Mouse (Mus musculus): ENCODE results near the gene Aida. TPM values are rescaled to one million over a fixed set of nuclear protein-coding genes. Genes with fewer than 3 reads are reported as not detected.
"Not testable (repeated sequence)": the region's sequence is repeated elsewhere in the genome, so short reads cannot be mapped to it uniquely, and the experiment has no call there.

The Aida gene
- total RNA-seq, 2 experiments from 2014 or later, result 47.8 to 47.9 TPM

DNA sequence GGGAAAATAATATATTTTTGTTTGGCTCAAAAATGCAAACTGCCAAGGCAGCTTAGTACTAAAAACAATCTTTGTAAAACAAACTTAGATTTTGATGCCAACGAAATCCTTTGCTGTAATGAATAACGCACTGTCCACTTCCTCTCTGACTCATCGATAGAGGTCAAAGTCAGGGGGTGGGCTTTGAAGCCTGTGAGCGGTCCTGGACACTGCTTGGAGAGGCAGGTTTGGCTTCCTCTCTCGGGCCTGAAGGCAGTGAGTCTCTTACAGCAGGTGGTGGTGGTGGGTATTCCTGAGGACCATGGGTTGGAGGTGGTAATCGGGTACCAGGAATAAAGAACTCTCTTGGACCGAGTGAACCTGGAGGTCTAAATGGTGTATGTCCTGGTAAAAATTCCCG lies 30.8 kb downstream of the Aida start:
- Histone ChIP-seq H3K27ac (no peak overlapping the region), H3K4me3 (no peak overlapping the region)
- no peak for TF ChIP-seq CTCF (conservative IDR thresholded peaks at IDR 0.05)
- no peak for DNase-seq (ENCODE audit: low spot score in 2 of 2)

DNA sequence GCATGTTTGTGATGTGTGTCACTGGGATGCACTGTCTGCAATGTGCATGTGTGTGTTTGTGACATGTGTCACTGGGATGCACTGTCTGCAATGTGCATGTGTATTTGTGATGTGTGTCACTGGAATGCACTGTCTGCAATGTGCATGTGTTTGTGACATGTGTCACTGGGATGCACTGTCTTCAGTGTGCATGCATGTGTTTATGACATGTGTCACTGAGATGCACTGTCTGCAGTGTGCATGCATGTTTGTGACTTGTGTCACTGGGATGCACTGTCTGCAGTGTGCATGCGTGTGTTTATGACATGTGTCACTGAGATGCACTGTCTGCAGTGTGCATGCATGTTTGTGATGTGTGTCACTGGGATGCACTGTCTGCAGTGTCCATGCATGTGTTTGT lies 46.5 kb downstream of the Aida start:
- not testable (repeated sequence) for DNase-seq (ENCODE audit: low spot score in 2 of 2); H3K4me3 ChIP-seq; H3K27ac ChIP-seq

- TF ChIP-seq CTCF (conservative IDR thresholded peaks at IDR 0.05), result no peak
These were observed 48.8 kb downstream of the Aida start for GRCm38 (mm10) chr1:183344886-183345816.

GRCm38 (mm10) chr1:183345817-183346195 lies 49.4 kb downstream of the Aida start:
- H3K4me3 ChIP-seq, result peak overlapping the region; percentile 99
- H3K27ac ChIP-seq, result peak overlapping the region; percentile 95
- no peak for TF ChIP-seq CTCF (conservative IDR thresholded peaks at IDR 0.05)
- no peak for DNase-seq (ENCODE audit: low spot score in 2 of 2)

More at GRCm38 (mm10) chr1:183344886-183345816, 48.8 kb downstream of the Aida start:
- H3K27ac ChIP-seq, result peak overlapping the region; percentile 95
- DNase-seq (ENCODE audit: low spot score in 2 of 2), result peak; percentile 87 to 89
- H3K4me3 ChIP-seq, result peak overlapping the region; percentile 99

- Histone ChIP-seq H3K4me3 (no peak overlapping the region), H3K27ac (peak overlapping the region; percentile 28; the same call in 1 of the 2 replicates)
- peak; percentile 40 to 44 for DNase-seq (ENCODE audit: low spot score in 2 of 2)
- TF ChIP-seq CTCF (conservative IDR thresholded peaks at IDR 0.05), result peak; percentile 85
These were observed 53.5 kb downstream of the Aida start for GRCm38 (mm10) chr1:183349840-183350239.

- no peak for TF ChIP-seq CTCF (conservative IDR thresholded peaks at IDR 0.05)
- no peak for DNase-seq (ENCODE audit: low spot score in 2 of 2)
- Histone ChIP-seq H3K4me3 (no peak overlapping the region), H3K27ac (peak overlapping the region; percentile 53; the same call in 1 of the 2 replicates)
These were observed 62.5 kb downstream of the Aida start for GRCm38 (mm10) chr1:183358901-183359300.

GRCm38 (mm10) chr1:183362301-183362700 lies 65.9 kb downstream of the Aida start:
- no peak overlapping the region for H3K27ac ChIP-seq
- DNase-seq (ENCODE audit: low spot score in 2 of 2), result no peak
- no peak overlapping the region for H3K4me3 ChIP-seq
- TF ChIP-seq CTCF (conservative IDR thresholded peaks at IDR 0.05), result no peak

DNA sequence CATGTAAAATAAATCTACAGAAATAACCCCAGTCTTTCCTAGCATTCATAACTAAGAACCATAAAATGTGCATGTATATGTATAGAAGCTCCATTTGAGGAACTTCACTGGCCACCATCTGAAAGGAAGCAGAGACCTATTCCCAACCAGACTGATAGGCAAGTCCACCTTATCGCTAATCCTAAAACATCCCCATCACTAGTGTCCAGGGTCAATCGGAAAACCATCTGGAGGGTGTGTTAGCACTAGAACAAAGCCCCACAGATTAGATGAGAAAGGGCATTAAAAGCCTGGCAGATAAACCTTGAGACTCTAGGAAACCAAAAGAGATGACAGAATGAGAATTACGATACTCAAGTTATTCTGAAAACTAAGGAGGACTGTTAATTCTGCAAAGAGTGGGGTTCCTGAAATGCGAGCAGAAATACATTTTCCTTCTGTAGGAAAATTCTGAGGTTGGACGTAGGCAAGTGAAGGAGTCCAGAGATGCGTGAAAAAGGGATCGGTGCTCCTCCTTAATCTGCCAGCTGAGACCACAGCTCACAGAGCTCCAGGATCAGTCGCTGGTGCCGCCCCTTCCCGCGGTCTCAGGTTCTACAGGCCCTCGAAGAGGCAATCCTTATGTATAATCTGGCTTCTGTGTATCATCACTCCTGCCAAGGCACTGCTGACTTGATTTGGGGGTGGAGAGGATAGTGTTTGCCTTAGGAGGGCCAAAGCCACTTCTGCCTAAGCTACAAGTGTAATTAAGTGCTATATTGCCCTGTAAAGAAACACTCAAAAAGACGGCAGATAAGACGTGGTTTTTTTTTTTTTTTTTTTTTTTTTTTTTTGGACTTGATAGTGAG lies 66.6 kb downstream of the Aida start:
- no peak for TF ChIP-seq CTCF (conservative IDR thresholded peaks at IDR 0.05)
- Histone ChIP-seq H3K27ac (no peak overlapping the region), H3K4me3 (no peak overlapping the region)
- no peak for DNase-seq (ENCODE audit: low spot score in 2 of 2)

DNA sequence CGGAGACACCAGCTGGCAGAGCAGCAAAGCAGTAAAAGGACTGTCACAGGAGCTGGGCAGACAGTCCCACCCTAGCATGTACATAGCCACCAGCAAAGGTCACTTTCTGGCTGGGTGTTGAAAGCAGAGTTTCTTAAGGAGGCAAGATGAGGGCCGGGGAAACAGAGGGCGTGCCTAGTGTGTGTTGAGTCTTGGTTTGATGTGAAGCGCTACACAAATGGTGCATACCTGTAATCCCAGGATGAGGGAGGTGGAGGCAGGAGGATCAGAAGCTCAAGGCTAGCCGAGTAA lies 67.1 kb downstream of the Aida start:
- Histone ChIP-seq H3K4me3 (no peak overlapping the region), H3K27ac (no peak overlapping the region)
- DNase-seq (ENCODE audit: low spot score in 2 of 2), result no peak
- TF ChIP-seq CTCF (conservative IDR thresholded peaks at IDR 0.05), result no peak

GRCm38 (mm10) chr1:183366361-183366760 lies 70.0 kb downstream of the Aida start:
- TF ChIP-seq CTCF (conservative IDR thresholded peaks at IDR 0.05), result no peak
- no peak overlapping the region for H3K4me3 ChIP-seq
- no peak overlapping the region for H3K27ac ChIP-seq
- DNase-seq (ENCODE audit: low spot score in 2 of 2), result no peak

DNA sequence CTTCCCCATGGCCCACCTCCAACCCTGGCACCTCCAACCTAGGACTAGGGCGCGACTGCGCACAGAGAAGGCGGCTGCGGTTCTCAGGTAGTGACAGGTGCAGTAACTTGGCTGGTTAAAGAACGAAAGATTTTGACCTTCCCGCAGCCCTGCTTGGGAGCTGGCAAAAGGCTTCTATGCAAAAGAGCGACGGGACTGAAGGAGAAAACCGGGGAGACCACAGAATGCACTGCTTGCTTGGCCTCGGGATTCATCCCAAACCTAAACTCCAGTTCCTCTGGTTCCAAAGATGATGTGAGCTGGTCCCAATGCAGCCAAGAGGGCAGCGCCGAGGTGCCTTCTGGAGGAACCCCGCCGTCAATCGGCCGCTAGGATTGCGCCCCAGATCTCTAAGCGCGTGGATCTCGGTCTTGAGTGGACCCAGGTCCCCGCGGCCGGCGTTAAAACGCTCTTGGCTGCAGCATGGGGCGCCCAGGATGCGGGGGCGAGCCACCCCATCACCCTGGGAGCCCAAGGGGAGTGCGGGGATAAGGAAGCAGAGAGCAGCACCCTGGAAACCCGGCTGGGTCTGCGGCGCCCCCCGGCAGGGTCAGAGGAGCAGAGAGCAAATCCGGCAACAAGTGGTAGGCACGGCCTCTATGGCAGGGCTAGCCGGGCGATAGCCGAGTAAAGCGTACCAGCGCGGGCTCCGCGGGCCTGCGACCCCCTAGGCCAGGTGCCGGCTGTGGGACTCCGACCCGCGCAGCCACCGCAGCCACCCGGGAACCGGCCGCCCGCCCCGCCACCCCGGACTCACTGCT lies 72.4 kb downstream of the Aida start:
- DNase-seq (ENCODE audit: low spot score in 2 of 2), result no peak
- Histone ChIP-seq H3K27ac (peak overlapping the region; percentile 92), H3K4me3 (peak overlapping the region; percentile 66)
- TF ChIP-seq CTCF (conservative IDR thresholded peaks at IDR 0.05), result no peak

DNA sequence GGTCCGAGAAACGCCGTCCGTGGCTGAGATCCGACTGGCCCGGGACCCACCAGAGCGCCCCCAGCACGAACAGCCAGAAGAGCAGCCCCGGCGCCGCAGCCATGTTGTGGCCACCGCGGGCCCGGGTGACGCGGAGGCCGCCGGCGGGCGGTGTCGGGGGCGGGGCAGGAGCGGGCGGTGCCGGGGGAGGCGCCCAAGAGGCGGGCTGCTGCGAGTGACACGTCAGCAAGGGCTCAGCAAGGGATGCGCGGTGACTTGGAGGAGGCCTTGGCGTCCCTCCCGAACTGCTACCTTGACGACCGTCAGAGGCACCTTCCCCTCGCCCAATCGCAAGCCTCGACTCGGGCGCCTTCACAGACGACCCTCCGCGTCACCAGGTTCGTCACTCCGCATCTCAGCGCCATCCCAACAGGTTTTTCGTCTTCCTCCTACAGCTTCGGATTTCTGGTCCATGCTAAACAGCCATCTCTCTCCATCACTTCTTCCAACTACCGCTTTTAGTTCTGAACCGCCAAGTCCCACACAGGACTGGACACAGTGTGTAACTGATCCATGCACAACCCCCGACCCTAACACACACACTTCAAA lies 73.1 kb downstream of the Aida start, which contains the start of gene Mia3:
Gene Mia3, minus strand, starts transcription at position 127 of the 588 bp plus-strand sequence.
- peak; percentile 96 to 98 for DNase-seq (ENCODE audit: low spot score in 2 of 2)
- H3K4me3 ChIP-seq, result peak within 1 kb of the TSS; percentile 66
- H3K27ac ChIP-seq, result peak within 1 kb of the TSS; percentile 92
- peak; percentile 60 for TF ChIP-seq CTCF (conservative IDR thresholded peaks at IDR 0.05)

Data from layer of hippocampus, adult 2 months (tissue).